Mouse (Mus musculus) right cerebral cortex, postnatal 14 days (tissue): ENCODE measurements at regions not wholly inside any gene's neighbourhood (a gene's known extent, or its start where the extent isn't known, plus 50 kb on each side); places are given as distances from the start of the nearest gene placed in this dataset.

Source experiments
- DNase-seq: peaks from one replicate; pipeline ENCODE4 v3.0.0; 2022

- DNase-seq = no peak
Observed at GRCm38 (mm10) chr15:63163550-63164279, 681.3 kb downstream of the Gsdmc2 start.

GRCm38 (mm10) chr15:63162881-63163549, 682.0 kb downstream of the Gsdmc2 start:
- DNase-seq = no peak

- no peak for DNase-seq
Observed at GRCm38 (mm10) chr15:63123123-63123688, 721.8 kb downstream of the Gsdmc2 start.

GRCm38 (mm10) chr15:63112918-63113317, 732.1 kb downstream of the Gsdmc2 start:
- no peak for DNase-seq

GRCm38 (mm10) chr15:63100093-63100492, 744.9 kb downstream of the Gsdmc2 start:
- no peak for DNase-seq

GRCm38 (mm10) chr15:63081972-63082371, 763.0 kb downstream of the Gsdmc2 start:
- no peak for DNase-seq

GRCm38 (mm10) chr15:63079825-63080224, 765.2 kb downstream of the Gsdmc2 start:
- no peak for DNase-seq

- no peak for DNase-seq
Observed at GRCm38 (mm10) chr15:63071921-63072320, 773.1 kb downstream of the Gsdmc2 start.

GRCm38 (mm10) chr15:63067126-63067525, 777.9 kb downstream of the Gsdmc2 start:
- DNase-seq = no peak

- no peak for DNase-seq
Observed at GRCm38 (mm10) chr15:63066020-63066439, 778.9 kb downstream of the Gsdmc2 start.

GRCm38 (mm10) chr15:63061891-63062290, 783.1 kb downstream of the Gsdmc2 start:
- no peak for DNase-seq

GRCm38 (mm10) chr15:63060826-63061225, 784.2 kb downstream of the Gsdmc2 start:
- no peak for DNase-seq

- DNase-seq = no peak
Observed at GRCm38 (mm10) chr15:63052570-63053255, 792.3 kb downstream of the Gsdmc2 start.

- no peak for DNase-seq
Observed at GRCm38 (mm10) chr15:63050033-63050432, 794.9 kb downstream of the Gsdmc2 start.

GRCm38 (mm10) chr15:63042367-63042766, 802.6 kb downstream of the Gsdmc2 start:
- DNase-seq = no peak

GRCm38 (mm10) chr15:63036241-63036640, 808.7 kb downstream of the Gsdmc2 start:
- peak; percentile 11 for DNase-seq

GRCm38 (mm10) chr15:63020826-63021225, 824.2 kb downstream of the Gsdmc2 start:
- no peak for DNase-seq

GRCm38 (mm10) chr15:63017966-63018365, 827.0 kb downstream of the Gsdmc2 start:
- no peak for DNase-seq

- no peak for DNase-seq
Observed at GRCm38 (mm10) chr15:63006471-63007228, 838.3 kb downstream of the Gsdmc2 start.

- no peak for DNase-seq
Observed at GRCm38 (mm10) chr15:62994691-62995090, 850.3 kb downstream of the Gsdmc2 start.

GRCm38 (mm10) chr15:62986871-62987270, 858.1 kb downstream of the Gsdmc2 start:
- no peak for DNase-seq

- DNase-seq = no peak
Observed at GRCm38 (mm10) chr15:62986147-62986546, 858.8 kb downstream of the Gsdmc2 start.

- DNase-seq = no peak
Observed at GRCm38 (mm10) chr15:62970566-62970965, 874.4 kb downstream of the Gsdmc2 start.
